Mouse (Mus musculus) kidney, embryonic 14.5 days (tissue): ENCODE measurements around the gene Wdr19. TPM values are rescaled to one million over a fixed set of nuclear protein-coding genes. Genes with fewer than 3 reads are reported as not detected.

ENCODE experiments used
- ATAC-seq: fragments of 200-750 bp; cut with Nextera tagmentation; 2 replicates; pipeline ENCODE4 v1.8.0; 2017; ENCODE audit warnings: moderate number of reproducible peaks, mild to moderate bottlenecking, moderate TSS enrichment, moderate library complexity; ENCODE audit not compliant: low FRiP score, low TSS enrichment
- H3K27ac ChIP-seq: fragments of 300-500 bp; sonication (generic); 2 replicates; pipeline ENCODE4 v1.5.1; 2014; ENCODE audit warnings: low read depth, mild to moderate bottlenecking, low read length, moderate library complexity, mixed read lengths
- H3K27me3 ChIP-seq: fragments of 300-500 bp; sonication (generic); 2 replicates; pipeline ENCODE4 v1.6.1; 2014; ENCODE audit warnings: mild to moderate bottlenecking, low read length; ENCODE audit not compliant: control insufficient read depth, insufficient read depth
- H3K36me3 ChIP-seq: fragments of 300-500 bp; sonication (generic); 2 replicates; pipeline ENCODE4 v1.6.1; 2014; ENCODE audit warnings: low read length, mixed read lengths; ENCODE audit not compliant: control insufficient read depth, insufficient read depth
- H3K4me1 ChIP-seq: fragments of 300-500 bp; sonication (generic); 2 replicates; pipeline ENCODE4 v1.6.1; 2014; ENCODE audit warnings: low read length, mixed read lengths; ENCODE audit not compliant: control insufficient read depth, insufficient read depth
- H3K4me2 ChIP-seq: fragments of 300-500 bp; sonication (generic); replicated peaks from 2 replicates; pipeline ENCODE4 v1.6.1; 2014; ENCODE audit warnings: low read depth, mild to moderate bottlenecking, low read length
- H3K4me3 ChIP-seq: fragments of 300-500 bp; sonication (generic); 2 replicates; pipeline ENCODE4 v1.5.1; 2014; ENCODE audit warnings: mild to moderate bottlenecking, low read length
- H3K9ac ChIP-seq: fragments of 300-500 bp; sonication (generic); 2 replicates; pipeline ENCODE4 v1.6.1; 2014; ENCODE audit warnings: low read depth, mild to moderate bottlenecking, low read length, moderate library complexity
- H3K9me3 ChIP-seq: fragments of 300-500 bp; sonication (generic); 2 replicates; pipeline ENCODE4 v1.6.1; 2016; ENCODE audit warnings: low read length; ENCODE audit not compliant: control insufficient read depth
- WGBS: fragments of 180-500 bp; shearing (Covaris S2); extraction: QIAGEN DNeasy Blood & Tissue Kit; methylation state at CpG from one replicate; pipeline ENCODE4 v1.1.7; 2014; 5-methylcytosine and 5-hydroxymethylcytosine counted together
- polyA plus RNA-seq: library from polyadenylated mRNA; unstranded; fragments of >200 nt; fragmentation: Nextera tagmentation; extraction: Ambion mirVana; gene quantifications from 2 replicates; pipeline ENCODE4 v1.2.1, GENCODE M21; 2014

Gene Wdr19
- polyA plus RNA-seq, 1 experiment from 2014 or later: 15.8 TPM

- no peaks in the 10 kb centered on the region for H3K27me3 ChIP-seq
- H3K4me2 ChIP-seq: no peak overlapping the region
- H3K4me3 ChIP-seq: no peak overlapping the region
- H3K9me3 ChIP-seq: no peaks in the 10 kb centered on the region
- ATAC-seq: no peak
- peaks cover 4% of the 10 kb centered on the region; the same call in 1 of the 2 replicates for H3K36me3 ChIP-seq
- WGBS: 90% methylated on average over 20 of the region's 20 CpGs
- peaks cover 14% of the 10 kb centered on the region; the same call in 1 of the 2 replicates for H3K4me1 ChIP-seq
- no peak overlapping the region for H3K9ac ChIP-seq
- H3K27ac ChIP-seq: peak overlapping the region; percentile 80; the same call in 1 of the 2 replicates
These were observed 40.7 kb upstream of the Wdr19 start for GRCm38 (mm10) chr5:65158696-65159305.

GRCm38 (mm10) chr5:65163001-65163400 lies 36.5 kb upstream of the Wdr19 start:
- H3K27me3 ChIP-seq: no peaks in the 10 kb centered on the region
- no peak overlapping the region for H3K27ac ChIP-seq
- H3K36me3 ChIP-seq: peaks cover 6% of the 10 kb centered on the region; the same call in 1 of the 2 replicates
- 41% methylated on average over 5 of the region's 5 CpGs for WGBS
- peaks cover 14% of the 10 kb centered on the region; the same call in 1 of the 2 replicates for H3K4me1 ChIP-seq
- ATAC-seq: no peak
- H3K9me3 ChIP-seq: no peaks in the 10 kb centered on the region
- no peak overlapping the region for H3K9ac ChIP-seq
- H3K4me2 ChIP-seq: no peak overlapping the region
- H3K4me3 ChIP-seq: no peak overlapping the region

GRCm38 (mm10) chr5:65163489-65164092 lies 35.9 kb upstream of the Wdr19 start:
- Histone ChIP-seq H3K4me3 (no peak overlapping the region), H3K27ac (no peak overlapping the region), H3K9ac (no peak overlapping the region), H3K4me1 (peaks cover 14% of the 10 kb centered on the region; the same call in 1 of the 2 replicates), H3K9me3 (no peaks in the 10 kb centered on the region), H3K4me2 (peak overlapping the region; percentile 12; the same call in 1 of the 2 replicates), H3K36me3 (peaks cover 6% of the 10 kb centered on the region; the same call in 1 of the 2 replicates), H3K27me3 (no peaks in the 10 kb centered on the region)
- WGBS: 39% methylated on average over 17 of the region's 17 CpGs
- ATAC-seq: peak; percentile 71

GRCm38 (mm10) chr5:65170206-65170605 lies 29.3 kb upstream of the Wdr19 start:
- Histone ChIP-seq H3K4me2 (no peak overlapping the region), H3K4me1 (no peaks in the 10 kb centered on the region), H3K9me3 (no peaks in the 10 kb centered on the region), H3K36me3 (0 out of 2 replicates have a peak, but pooled peaks cover 3% of the 10 kb centered on the region), H3K27me3 (no peaks in the 10 kb centered on the region), H3K4me3 (no peak overlapping the region), H3K9ac (no peak overlapping the region), H3K27ac (no peak overlapping the region)
- WGBS: 84% methylated on average over 9 of the region's 9 CpGs
- ATAC-seq: no peak

- no peak overlapping the region for H3K4me3 ChIP-seq
- 70% methylated on average over 26 of the region's 26 CpGs for WGBS
- H3K9ac ChIP-seq: no peak overlapping the region
- no peaks in the 10 kb centered on the region for H3K4me1 ChIP-seq
- H3K36me3 ChIP-seq: no peaks in the 10 kb centered on the region
- ATAC-seq: 0 out of 2 replicates have a peak, but pooled peaks have one; percentile 32
- no peak overlapping the region for H3K4me2 ChIP-seq
- H3K9me3 ChIP-seq: no peaks in the 10 kb centered on the region
- no peaks in the 10 kb centered on the region for H3K27me3 ChIP-seq
- no peak overlapping the region for H3K27ac ChIP-seq
These were observed 24.2 kb upstream of the Wdr19 start for GRCm38 (mm10) chr5:65175035-65175917.

GRCm38 (mm10) chr5:65175918-65176484 lies 23.5 kb upstream of the Wdr19 start:
- WGBS: 71% methylated on average over 13 of the region's 13 CpGs
- H3K9ac ChIP-seq: no peak overlapping the region
- H3K9me3 ChIP-seq: no peaks in the 10 kb centered on the region
- H3K36me3 ChIP-seq: no peaks in the 10 kb centered on the region
- H3K4me3 ChIP-seq: no peak overlapping the region
- no peaks in the 10 kb centered on the region for H3K27me3 ChIP-seq
- no peaks in the 10 kb centered on the region for H3K4me1 ChIP-seq
- no peak overlapping the region for H3K27ac ChIP-seq
- H3K4me2 ChIP-seq: no peak overlapping the region
- no peak for ATAC-seq

GRCm38 (mm10) chr5:65177026-65177514 lies 22.4 kb upstream of the Wdr19 start:
- Histone ChIP-seq H3K4me3 (no peak overlapping the region), H3K36me3 (no peaks in the 10 kb centered on the region), H3K9ac (no peak overlapping the region), H3K4me1 (no peaks in the 10 kb centered on the region), H3K27me3 (no peaks in the 10 kb centered on the region), H3K27ac (no peak overlapping the region), H3K4me2 (no peak overlapping the region), H3K9me3 (no peaks in the 10 kb centered on the region)
- WGBS: 48% methylated on average over 11 of the region's 11 CpGs
- ATAC-seq: no peak

GRCm38 (mm10) chr5:65178477-65178876 lies 21.0 kb upstream of the Wdr19 start:
- Histone ChIP-seq H3K36me3 (no peaks in the 10 kb centered on the region), H3K27ac (no peak overlapping the region), H3K27me3 (no peaks in the 10 kb centered on the region), H3K4me3 (no peak overlapping the region), H3K9ac (no peak overlapping the region), H3K4me1 (no peaks in the 10 kb centered on the region), H3K9me3 (no peaks in the 10 kb centered on the region), H3K4me2 (no peak overlapping the region)
- 88% methylated on average over 9 of the region's 9 CpGs for WGBS
- no peak for ATAC-seq
